9 mouse cellular contexts compared by ENCODE assay signal in genomic region chr12:54443285-54443684, GRCm38 (mm10).
DNase-seq lines count a peak whose midpoint lies in the region; ATAC-seq and TF ChIP-seq lines count a peak whose summit lies in the region.
"Had no signal": no experiment of that assay in that cellular context is flagged by ENCODE, and none has a peak within 500 bp of the region (broad histone marks: within the 10 kb centered on the region; RNA-seq: fewer than 3 reads in every experiment).

No protein-coding gene starts in this region.

- H3K27ac ChIP-seq in midbrain, embryonic 10.5 days (replicated peaks): no peak overlapping the region
- H3K27ac ChIP-seq in midbrain, embryonic 16.5 days (ENCODE audit: low read length): no peak overlapping the region
- 0 out of 2 replicates have a peak overlapping the region, but pooled peaks have one; percentile 6 for H3K27ac ChIP-seq in kidney, postnatal 0 days
- no peak overlapping the region for H3K27ac ChIP-seq in forebrain, embryonic 13.5 days

- 64% methylated on average over 2 of the region's 2 CpGs for WGBS in midbrain, embryonic 10.5 days
- WGBS in midbrain, embryonic 16.5 days: 97% methylated on average over 2 of the region's 2 CpGs
- 48% methylated on average over 2 of the region's 2 CpGs for WGBS in kidney, postnatal 0 days
- WGBS in forebrain, embryonic 13.5 days: 89% methylated on average over 2 of the region's 2 CpGs

- H3K9ac ChIP-seq in midbrain, embryonic 16.5 days (ENCODE audit: low read depth, low read length): no peak overlapping the region
- no peak overlapping the region for H3K9ac ChIP-seq in kidney, postnatal 0 days (ENCODE audit: low read depth, low read length)
- no peak overlapping the region for H3K9ac ChIP-seq in forebrain, embryonic 13.5 days

- peak; percentile 13 for DNase-seq in midbrain, embryonic 10.5 days (ENCODE audit: low spot score)
- DNase-seq in heart, adult 8-10 months (ENCODE audit: low spot score): peak; percentile 24
- peak; percentile 54 for DNase-seq in kidney, postnatal 0 days (ENCODE audit: low spot score)
- DNase-seq in skeletal muscle tissue, adult 2 months (ENCODE audit: low read depth, low spot score): peak; percentile 17
- DNase-seq in urinary bladder, postnatal 10 days (ENCODE audit: low spot score): no peak
- no peak for DNase-seq in layer of hippocampus, adult 9-11 months
- DNase-seq: thymus, postnatal 36 days had no signal

- H3K4me1 ChIP-seq in midbrain, embryonic 10.5 days: peaks cover 10% of the 10 kb centered on the region
- no peaks in the 10 kb centered on the region for H3K4me1 ChIP-seq in midbrain, embryonic 16.5 days (ENCODE audit: control insufficient read depth, insufficient read depth, low read length)
- peaks cover 3% of the 10 kb centered on the region; the same call in 1 of the 2 replicates for H3K4me1 ChIP-seq in kidney, postnatal 0 days (replicated peaks; ENCODE audit: insufficient read depth, low read length)
- H3K4me1 ChIP-seq in forebrain, embryonic 13.5 days: peaks cover 11% of the 10 kb centered on the region

- H3K9me3 ChIP-seq in midbrain, embryonic 10.5 days (replicated peaks): no peaks in the 10 kb centered on the region
- H3K9me3 ChIP-seq in midbrain, embryonic 16.5 days (replicated peaks; ENCODE audit: control insufficient read depth, low read length, poor library complexity, severe bottlenecking): no peaks in the 10 kb centered on the region
- no peaks in the 10 kb centered on the region for H3K9me3 ChIP-seq in kidney, postnatal 0 days (replicated peaks; ENCODE audit: low read length)
- no peaks in the 10 kb centered on the region for H3K9me3 ChIP-seq in forebrain, embryonic 13.5 days (replicated peaks)

- ATAC-seq in midbrain, embryonic 16.5 days: no peak
- ATAC-seq in kidney, postnatal 0 days (replicated peaks; ENCODE audit: low FRiP score, low read depth): no peak
- ATAC-seq in forebrain, embryonic 13.5 days: no peak

- TF ChIP-seq CTCF in kidney, postnatal 0 days (IDR thresholded peaks at IDR 0.05; ENCODE audit: low read depth): no peak

- H3K27me3 ChIP-seq in midbrain, embryonic 10.5 days (ENCODE audit: low read depth, poor library complexity, severe bottlenecking): peaks cover 8% of the 10 kb centered on the region; the same call in 1 of the 2 replicates
- no peaks in the 10 kb centered on the region for H3K27me3 ChIP-seq in midbrain, embryonic 16.5 days (ENCODE audit: control insufficient read depth, insufficient read depth, low read depth, low read length)
- no peaks in the 10 kb centered on the region for H3K27me3 ChIP-seq in kidney, postnatal 0 days (ENCODE audit: insufficient read depth, low read length)
- H3K27me3 ChIP-seq in forebrain, embryonic 13.5 days: no peaks in the 10 kb centered on the region

- H3K4me2 ChIP-seq in midbrain, embryonic 16.5 days (ENCODE audit: low read length): no peak overlapping the region
- no peak overlapping the region for H3K4me2 ChIP-seq in kidney, postnatal 0 days (ENCODE audit: low read length)
- no peak overlapping the region for H3K4me2 ChIP-seq in forebrain, embryonic 13.5 days

- no peak overlapping the region for H3K4me3 ChIP-seq in midbrain, embryonic 10.5 days
- H3K4me3 ChIP-seq in midbrain, embryonic 16.5 days (ENCODE audit: low read depth, low read length): no peak overlapping the region
- H3K4me3 ChIP-seq in kidney, postnatal 0 days (replicated peaks; ENCODE audit: low read depth, low read length): no peak overlapping the region
- no peak overlapping the region for H3K4me3 ChIP-seq in forebrain, embryonic 13.5 days

- no peaks in the 10 kb centered on the region for H3K36me3 ChIP-seq in midbrain, embryonic 10.5 days
- no peaks in the 10 kb centered on the region for H3K36me3 ChIP-seq in midbrain, embryonic 16.5 days (ENCODE audit: control insufficient read depth, insufficient read depth, low read length)
- no peaks in the 10 kb centered on the region for H3K36me3 ChIP-seq in kidney, postnatal 0 days (ENCODE audit: insufficient read depth, low read length)
- H3K36me3 ChIP-seq in forebrain, embryonic 13.5 days (ENCODE audit: poor library complexity, severe bottlenecking): no peaks in the 10 kb centered on the region

Comparison
In these comparisons a context has a peak if more than half of its experiments do, and no peak if none do; other contexts are left out.
1. DNase-seq: peak in midbrain, embryonic 10.5 days (single experiment), heart, adult 8-10 months (single experiment), kidney, postnatal 0 days (single experiment) and skeletal muscle tissue, adult 2 months (single experiment); none in urinary bladder, postnatal 10 days (single experiment) and layer of hippocampus, adult 9-11 months (single experiment).